Mouse (Mus musculus): Measurements from ENCODE around the gene Gprasp2.
"Not testable (repeated sequence)": the region's sequence is repeated elsewhere in the genome, so short reads cannot be mapped to it uniquely, and the experiment has no call there.

Gene Gprasp2

DNA sequence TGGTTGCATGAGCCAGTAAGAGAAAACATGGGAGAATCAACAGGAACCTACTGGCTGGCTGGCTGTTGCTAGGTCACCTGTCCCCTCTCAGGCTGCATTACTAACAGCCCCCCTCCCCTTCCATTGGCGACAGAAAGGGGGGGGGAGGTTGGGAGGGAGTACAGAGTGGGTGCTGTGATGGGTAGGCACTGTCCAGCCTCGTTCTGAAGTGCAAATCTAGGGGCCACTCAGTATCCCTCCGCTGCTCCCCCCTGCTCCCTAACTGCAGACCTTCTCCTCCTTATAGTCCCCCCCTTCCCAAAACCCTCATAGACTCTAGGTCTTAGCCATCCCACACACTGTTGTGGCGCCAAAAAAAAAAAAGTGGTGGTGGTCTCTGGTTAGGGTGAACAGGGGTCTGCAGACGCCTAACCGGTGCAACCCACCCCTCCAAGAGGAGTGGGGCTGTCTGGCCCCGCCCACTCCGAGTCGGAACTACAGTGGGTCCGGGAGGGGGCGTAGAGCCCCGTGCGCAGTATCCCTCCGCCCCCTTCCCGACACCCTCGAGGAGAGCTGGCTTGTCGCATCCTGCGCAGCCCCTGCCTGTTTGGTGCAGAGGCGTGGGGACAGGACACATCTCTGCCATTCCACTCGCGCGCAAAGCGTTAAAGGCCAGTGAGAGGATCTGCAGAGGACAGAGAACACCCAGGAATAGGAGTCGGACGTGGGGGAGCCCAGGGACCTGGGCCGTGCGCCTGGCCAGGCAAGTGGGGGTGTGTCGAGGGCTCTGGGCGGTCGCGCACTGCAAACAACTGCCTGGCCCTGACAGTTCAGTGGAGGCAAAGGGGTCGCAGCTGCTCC lies at the start of gene Gprasp2:
Gene Gprasp2 (plus strand): TSS at position 514 of the 840 bp plus-strand sequence.
- ATAC-seq (ENCODE audit: low TSS enrichment), result peak; percentile 76

DNA sequence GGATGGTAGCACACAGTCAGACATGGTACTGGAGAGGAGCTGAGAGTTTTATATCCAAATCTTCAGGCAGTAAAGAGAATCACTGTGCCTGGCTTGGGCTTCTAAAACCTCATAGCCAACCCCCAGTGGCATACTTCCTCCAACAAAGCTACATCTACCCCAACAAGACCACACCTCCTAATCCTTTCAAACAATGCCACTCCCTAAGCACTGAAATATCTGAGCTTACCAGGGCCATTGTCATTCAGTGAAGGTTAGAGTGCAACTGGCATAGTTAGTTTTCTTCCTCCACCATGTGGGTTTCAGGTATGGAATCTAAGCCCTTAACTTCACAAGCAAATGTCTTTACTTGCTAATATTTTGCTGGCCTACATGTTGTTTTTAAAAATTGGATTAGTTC lies 47.3 kb upstream of the Gprasp2 start:
- ATAC-seq (ENCODE audit: low TSS enrichment), result no peak

DNA sequence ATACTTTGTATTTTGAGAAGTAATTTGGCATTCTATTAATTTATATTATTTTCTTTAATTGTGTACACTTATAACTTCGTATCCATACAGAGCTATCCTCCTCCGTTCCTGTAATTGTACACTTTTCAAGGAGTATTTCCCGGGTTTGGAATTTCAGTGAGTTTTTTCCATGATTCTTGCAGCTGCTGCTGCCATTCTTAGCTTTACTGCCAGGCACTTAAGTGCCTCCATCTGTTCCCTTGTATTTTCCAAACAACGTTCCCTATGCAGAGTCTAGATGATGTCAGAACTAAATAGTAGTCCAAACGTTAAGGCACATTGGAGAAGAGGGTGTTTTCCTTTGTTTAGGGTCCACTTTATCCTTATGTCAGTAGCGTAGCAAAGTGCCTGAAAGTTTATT lies 46.5 kb upstream of the Gprasp2 start:
- ATAC-seq (ENCODE audit: low TSS enrichment), result peak; percentile 18; the same call in 1 of the 2 replicates

DNA sequence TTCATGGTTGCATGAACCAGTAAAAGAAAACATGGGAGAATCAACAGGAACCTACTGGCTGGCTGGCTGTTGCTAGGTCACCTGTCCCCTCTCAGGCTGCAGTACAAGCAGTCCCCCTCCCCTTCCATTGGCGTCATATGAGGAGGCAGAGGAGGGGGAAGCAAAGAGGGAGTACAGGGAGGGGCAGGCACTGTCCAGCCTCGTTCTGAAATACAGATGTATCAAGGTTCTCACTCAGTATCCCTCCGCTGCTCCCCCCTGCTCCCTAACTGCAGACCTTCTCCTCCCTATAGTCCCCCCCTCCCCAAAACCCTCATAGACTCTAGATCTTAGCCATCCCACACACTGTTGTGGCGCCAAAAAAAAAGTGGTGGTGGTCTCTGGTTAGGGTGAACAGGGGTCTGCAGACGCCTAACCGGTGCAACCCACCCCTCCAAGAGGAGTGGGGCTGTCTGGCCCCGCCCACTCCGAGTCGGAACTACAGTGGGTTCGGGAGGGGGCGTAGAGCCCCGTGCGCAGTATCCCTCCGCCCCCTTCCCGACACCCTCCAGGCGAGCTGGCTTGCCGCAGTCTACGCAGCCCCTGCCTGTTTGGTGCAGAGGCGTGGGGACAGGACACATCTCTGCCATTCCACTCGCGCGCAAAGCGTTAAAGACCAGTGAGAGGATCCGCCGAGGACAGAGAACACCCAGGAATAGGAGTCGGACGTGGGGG lies 43.1 kb upstream of the Gprasp2 start:
- peak; percentile 56 for ATAC-seq (ENCODE audit: low TSS enrichment)

DNA sequence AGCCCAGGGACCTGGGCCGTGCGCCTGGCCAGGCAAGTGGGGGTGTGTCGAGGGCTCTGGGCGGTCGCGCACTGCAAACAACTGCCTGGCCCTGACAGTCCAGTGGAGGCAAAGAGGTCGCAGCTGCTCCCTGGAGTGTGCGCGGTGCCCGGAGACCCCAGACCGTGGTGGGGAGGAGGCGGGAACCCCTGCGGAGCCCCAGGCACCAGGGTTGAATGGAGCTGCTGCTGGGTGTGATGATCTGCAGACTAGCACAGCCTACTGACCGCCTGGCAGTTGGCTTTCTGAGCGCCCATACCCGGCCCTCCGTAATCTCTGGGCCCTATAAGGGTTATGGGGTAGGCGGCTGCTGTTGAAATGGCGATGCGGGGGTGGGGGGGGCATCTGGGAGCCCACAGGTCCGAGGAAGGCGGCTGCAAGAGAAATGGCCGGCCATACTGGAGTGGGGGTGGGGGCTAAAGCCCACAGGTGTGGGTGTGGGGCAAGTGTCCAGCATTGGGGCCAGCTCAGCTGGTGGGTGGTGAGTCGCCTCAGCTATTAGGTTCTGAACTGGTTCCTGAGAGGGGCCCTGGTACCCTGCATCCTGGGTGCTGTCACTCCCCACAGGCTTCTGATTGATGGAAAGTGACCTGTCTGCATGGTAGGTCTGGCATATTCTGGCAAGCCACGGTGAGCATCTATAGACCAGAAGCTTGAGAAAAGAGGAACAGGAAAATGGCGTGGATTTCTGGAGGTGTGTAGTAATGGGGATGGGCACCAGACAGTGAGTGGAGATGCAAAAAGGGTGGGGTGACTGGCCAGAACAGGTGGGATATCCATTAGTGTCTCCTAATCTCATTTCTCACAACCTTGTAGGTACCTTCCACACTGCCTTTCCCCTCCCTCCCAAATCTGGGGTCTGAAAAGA lies 42.3 kb upstream of the Gprasp2 start:
- peak; percentile 13 for ATAC-seq (ENCODE audit: low TSS enrichment)

DNA sequence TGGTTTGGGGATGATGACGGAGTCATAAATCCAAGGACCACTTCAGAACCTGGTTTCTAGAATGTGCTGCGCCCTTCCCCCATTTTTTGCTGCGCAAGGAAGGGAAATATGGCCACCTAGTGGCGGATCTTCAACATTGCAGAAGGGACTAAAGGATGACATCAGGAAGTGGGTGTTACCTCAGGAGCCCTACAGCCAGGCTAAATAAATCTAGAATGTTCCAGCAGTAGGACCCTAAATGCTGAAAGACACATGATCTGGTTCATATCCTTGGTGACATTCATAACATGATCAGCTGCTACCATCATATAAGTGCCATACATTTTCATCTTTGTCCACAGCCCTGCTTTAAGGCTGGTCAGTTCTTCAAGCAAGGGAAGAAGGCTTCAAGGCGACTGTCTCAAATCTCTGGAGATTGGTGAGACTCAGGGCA lies 41.6 kb upstream of the Gprasp2 start, which contains the start of gene Bhlhb9:
Gene Bhlhb9 (plus strand): TSS at position 383 of the 433 bp plus-strand sequence.
- ATAC-seq (ENCODE audit: low TSS enrichment), result peak; percentile 55

DNA sequence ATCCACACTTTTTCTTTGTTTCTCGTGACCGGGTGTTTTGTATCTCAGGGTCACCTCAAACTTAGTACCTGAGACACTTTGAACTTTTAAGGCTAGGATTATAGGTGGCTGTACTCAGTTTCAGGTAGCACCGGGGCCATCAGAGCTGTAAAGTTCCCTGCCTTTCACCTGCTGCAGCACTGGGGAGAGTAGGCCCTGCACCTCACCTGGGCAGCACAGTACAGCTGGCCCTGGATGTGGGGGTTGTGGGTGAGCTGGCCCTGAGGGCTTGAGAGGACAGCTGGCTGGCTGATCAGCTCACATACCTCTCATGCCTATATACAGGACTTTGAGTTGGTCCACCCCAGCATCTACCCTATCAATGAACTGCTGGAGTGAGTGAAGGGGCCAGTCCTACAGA lies 34.7 kb upstream of the Gprasp2 start:
- ATAC-seq (ENCODE audit: low TSS enrichment), result no peak

DNA sequence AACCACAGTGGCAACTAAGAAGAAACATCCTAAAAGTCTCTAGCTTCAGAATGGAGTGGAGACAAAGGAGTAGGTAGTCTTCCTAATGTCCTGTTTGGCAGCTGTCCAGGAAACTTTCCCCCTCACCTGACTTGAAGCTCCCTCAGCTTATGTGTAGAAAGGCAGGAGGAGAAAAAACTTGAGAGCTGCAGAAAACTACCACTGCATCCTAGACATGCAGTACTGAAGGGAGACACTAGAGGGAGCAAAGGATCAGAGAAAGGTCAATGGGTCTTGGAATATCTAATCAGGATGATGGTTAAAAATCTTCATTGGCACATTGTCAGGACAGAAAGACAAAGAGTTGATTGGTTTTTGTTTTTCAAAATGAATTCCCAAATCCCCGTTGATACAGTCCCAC lies 33.1 kb upstream of the Gprasp2 start:
- ATAC-seq (ENCODE audit: low TSS enrichment), result peak; percentile 55; the same call in 1 of the 2 replicates

DNA sequence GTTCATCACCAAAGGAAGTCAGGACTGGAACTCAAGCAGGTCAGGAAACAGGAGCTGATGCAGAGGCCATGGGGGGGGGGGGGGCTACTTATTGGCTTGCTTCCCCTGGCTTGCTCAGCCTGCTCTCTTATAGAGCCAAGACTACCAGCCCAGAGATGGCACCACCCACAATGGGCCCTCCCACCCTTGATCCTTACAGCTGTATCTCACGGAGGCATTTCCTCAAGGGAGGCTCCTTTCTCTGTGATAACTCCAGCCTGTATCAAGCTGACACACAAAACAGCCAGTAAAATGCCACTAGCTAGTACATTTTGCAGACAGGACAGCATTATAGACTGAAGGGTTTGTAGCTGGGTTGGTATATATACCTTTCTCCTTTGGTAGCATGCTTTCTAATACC lies 2.9 kb upstream of the Gprasp2 start:
- not testable (repeated sequence) for ATAC-seq (ENCODE audit: low TSS enrichment)

DNA sequence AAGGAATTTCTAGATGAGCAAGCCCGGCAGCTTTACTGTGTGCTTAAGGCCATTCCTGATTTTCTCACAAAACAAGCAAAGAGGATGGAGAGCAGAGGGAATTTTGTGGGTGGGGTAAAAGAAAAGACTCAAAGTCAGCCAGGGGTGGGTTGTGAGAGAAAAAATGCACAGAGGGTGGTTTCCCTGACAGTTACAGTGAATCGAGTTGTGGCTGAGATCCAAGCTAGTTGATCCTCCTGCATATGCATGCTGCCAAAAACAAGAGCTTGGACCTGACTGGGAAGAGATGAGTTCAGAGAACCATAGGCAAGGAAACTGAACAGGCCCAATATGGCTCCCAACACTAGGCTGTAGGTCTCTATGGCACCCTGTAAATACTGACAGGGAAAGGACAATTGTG lies 938 bp upstream of the Gprasp2 start:
- ATAC-seq (ENCODE audit: low TSS enrichment), result peak; percentile 21; the same call in 1 of the 2 replicates

DNA sequence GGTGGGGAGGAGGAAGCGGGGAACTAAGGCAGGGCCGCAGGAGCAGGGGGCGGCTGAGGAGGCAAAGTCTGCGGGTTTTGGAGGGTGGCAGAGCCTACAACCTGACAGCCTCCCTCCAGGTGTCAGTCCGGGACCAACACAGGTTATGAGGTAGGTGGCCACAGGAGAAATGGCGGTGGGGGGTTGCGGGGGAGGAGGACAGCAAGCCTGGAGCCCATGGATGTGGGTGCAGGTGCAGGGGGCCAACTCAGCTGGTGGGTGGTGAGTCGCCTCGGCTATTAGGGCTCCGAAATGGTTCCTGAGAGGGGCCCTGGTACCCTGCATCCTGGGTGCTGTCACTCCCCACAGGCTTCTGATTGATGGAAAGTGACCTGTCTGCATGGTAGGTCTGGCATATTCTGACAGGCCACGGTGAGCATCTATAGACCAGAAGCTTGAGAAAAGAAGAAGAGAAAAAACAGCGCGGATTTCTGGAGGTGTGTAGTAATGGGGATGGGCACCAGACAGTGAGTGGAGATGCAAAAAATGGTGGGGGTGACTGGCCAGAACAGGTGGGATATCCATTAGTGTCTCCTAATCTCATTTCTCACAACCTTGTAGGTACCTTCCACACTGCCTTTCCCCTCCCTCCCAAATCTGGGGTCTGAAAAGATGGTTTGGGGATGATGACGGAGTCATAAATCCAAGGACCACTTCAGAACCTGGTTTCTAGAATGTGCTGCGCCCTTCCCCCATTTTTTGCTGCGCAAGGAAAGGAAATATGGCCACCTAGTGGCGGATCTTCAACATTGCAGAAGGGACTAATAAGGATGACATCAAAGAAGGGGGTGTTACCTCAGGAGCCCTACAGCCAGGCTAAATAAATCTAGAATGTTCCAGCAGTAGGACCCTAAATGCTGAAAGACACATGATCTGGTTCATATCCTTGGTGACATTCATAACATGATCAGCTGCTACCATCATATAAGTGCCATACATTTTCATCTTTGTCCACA lies 860 bp downstream of the Gprasp2 start:
- peak; percentile 78 for ATAC-seq (ENCODE audit: low TSS enrichment)

DNA sequence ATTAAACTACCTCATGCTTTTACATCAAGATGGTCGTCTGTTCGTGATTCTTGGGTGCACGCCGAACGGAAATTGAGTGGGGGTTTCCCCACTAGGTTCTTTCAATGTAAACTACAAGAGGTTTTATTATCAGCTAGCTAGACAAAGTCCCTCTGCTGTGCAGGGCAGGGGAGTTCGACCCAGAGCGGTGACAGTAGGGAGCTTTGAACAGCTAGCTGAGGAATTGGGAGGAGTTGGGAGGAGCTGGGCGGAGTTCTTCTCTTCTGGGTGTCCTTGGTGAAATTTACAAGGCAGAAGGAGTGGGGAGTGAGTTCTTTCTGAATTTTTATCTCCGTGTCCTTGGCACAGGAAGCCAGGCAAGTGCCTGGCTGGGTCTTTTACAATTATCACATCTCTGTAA lies 28.0 kb downstream of the Gprasp2 start:
- ATAC-seq (ENCODE audit: low TSS enrichment), result not testable (repeated sequence)

DNA sequence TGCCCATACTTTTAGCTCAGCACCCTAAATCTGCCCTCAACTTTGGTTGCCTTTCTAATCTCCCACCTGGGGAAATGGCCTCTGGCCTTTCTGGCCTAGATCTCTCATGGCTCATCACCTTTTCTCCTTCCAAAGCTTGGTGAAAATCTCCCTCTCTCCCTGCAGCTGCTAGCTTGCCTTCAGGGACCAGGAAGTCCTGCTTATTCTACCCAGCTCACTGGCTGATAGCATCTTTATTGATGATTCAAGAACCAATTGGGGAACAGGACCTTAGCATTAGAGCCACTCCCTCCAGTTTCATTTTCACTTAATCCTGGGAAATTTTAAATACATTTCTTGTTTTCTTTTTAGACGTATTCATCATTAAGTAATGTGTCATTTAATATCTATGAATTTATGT lies 37.8 kb downstream of the Gprasp2 start:
- no peak for ATAC-seq (ENCODE audit: low TSS enrichment)

DNA sequence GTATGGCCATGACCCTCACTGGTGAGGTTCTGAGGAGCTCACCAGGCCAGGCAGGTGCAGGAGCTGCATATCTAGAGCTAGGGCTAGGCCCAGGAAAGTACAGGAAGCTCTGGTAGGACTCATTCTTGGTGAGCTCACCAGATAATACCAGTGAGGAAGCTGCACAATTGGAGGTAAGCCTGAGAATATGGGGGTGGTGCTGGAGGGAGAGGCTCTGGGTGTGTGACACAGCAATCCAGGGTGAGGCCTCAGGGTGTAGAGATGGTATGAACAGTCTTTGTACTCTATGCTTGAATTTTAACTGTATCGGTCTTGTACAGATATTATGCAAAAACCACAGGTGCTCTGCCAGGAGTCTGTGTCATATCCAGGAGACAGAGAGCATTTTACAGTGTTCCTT lies 40.8 kb downstream of the Gprasp2 start:
- no peak for ATAC-seq (ENCODE audit: low TSS enrichment)

DNA sequence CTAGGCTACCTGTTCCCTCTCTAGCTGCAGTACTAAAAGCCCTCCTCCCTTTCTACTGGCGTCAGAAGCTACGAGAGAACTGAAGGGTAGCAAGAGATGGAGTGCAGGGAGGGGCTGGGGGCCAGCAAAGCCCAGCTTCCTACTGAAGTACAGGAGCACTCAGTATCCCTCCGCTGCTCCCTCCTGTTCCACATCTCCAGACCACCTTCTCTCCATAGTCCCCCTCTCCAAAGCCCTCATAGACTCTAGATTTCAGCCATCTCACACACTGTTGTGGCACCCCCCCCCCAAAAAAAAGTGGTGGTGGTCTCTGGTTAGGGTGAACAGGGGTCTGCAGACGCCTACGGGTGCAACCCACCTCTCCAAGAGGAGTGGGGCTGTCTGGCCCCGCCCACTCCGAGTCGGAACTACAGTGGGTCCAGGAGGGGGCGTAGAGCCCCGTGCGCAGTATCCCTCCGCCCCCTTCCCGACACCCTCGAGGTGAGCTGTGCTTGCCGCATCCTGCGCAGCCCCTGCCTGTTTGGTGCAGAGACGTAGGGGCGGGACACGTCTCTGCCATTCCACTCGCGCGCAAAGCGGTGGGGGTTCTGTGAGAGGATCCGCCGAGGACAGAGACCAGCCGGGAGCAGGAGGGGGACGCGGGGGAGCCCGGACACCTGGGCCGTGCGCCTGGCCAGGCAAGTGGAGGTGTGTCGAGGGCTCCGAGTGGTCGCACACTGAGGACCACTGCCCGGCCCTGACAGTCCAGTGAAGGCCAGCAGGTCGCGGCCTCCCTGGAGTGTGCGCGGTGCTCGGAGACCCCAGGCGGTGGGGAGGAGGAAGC lies 46.8 kb downstream of the Gprasp2 start:
- ATAC-seq (ENCODE audit: low TSS enrichment), result peak; percentile 94

DNA sequence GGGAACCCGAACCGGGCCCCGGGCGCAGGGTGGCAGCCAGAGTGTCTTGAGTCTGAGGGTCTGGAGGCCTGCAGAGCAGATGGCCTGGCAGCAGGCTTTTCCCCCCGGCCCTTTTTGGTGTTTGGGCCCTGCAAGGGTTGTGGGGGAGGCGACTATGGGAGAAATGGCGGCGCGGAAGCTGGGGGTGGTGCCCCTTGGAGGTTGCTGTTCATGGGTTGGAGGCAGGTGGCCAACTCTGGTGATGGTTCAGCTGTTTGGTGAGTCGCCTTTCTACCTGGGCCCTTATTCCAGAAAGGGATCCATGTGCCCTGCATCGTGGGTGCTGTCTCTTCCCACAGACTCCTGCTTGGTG lies 47.4 kb downstream of the Gprasp2 start:
- peak; percentile 41 for ATAC-seq (ENCODE audit: low TSS enrichment)

Measured in frontal cortex, adult (tissue).